Mouse (Mus musculus): ENCODE data around the gene Kcnq5. TPM values are rescaled to one million over a fixed set of nuclear protein-coding genes. Genes with fewer than 3 reads are reported as not detected.

Kcnq5 gene
- polyA plus RNA-seq, 1 experiment = 0.87 TPM

DNA sequence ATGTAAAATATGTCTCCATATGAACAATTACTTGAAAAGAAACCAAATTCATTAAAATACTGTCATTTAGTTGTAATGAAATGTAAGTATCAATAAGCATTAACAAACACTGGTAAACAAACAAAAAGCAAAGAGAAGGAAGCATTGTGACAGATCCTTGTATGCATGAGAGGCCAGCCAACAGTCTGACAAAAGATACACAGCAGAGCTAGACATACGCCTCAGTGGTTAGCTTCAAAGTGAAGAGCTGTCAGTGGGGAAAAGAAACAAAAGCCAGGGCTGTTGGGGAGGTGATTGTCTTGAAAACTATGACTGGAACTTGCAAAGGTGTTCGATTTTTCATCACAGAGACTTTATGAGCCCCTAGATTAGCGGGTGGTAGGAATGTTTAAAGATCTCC, 78.0 kb downstream of the Kcnq5 start:
- Histone ChIP-seq H3K36me3 (ENCODE audit: control insufficient read depth, insufficient read depth, low read length, poor library complexity, severe bottlenecking) (no peaks in the 10 kb centered on the region), H3K4me1 (ENCODE audit: control insufficient read depth, insufficient read depth, low read length) (no peaks in the 10 kb centered on the region), H3K9ac (ENCODE audit: low read depth, poor library complexity, severe bottlenecking) (no peak overlapping the region), H3K27me3 (ENCODE audit: control insufficient read depth, insufficient read depth, low read length, poor library complexity, severe bottlenecking) (no peaks in the 10 kb centered on the region), H3K27ac (ENCODE audit: insufficient read depth, low read length) (no peak overlapping the region), H3K4me3 (ENCODE audit: low read depth, low read length) (no peak overlapping the region), H3K9me3 (replicated peaks; ENCODE audit: control insufficient read depth, insufficient read depth, low read length, poor library complexity, severe bottlenecking) (no peaks in the 10 kb centered on the region)
- TF ChIP-seq POLR2A (IDR thresholded peaks at IDR 0.05; ENCODE audit: insufficient read depth, low read length) (no peak), CTCF (IDR thresholded peaks at IDR 0.05; ENCODE audit: low read depth, low read length) (no peak), EP300 (IDR thresholded peaks at IDR 0.05; ENCODE audit: insufficient read depth, low read depth, low read length) (no peak)

DNA sequence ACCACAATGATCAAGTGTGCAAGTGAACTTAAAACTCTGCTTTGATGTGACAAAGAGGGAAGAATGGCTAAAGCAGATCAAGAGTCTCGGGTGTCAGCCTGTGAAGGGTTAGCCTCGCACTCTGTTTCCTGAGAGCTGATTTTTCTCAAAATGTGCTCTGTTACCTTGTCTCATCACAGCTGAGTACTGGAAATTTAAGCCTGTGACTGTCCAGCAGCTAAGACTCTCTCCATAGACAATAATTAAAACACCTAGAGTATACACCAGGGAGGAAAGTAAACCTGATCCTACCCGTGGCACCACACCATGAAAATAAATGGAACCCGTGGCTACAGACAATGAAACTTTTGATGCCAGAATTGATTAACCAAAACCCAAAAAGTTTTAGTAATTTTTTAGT, 90.9 kb downstream of the Kcnq5 start:
- Histone ChIP-seq H3K27me3 (ENCODE audit: control insufficient read depth, insufficient read depth, low read length, poor library complexity, severe bottlenecking) (no peaks in the 10 kb centered on the region), H3K9ac (ENCODE audit: low read depth, poor library complexity, severe bottlenecking) (no peak overlapping the region), H3K9me3 (replicated peaks; ENCODE audit: control insufficient read depth, insufficient read depth, low read length, poor library complexity, severe bottlenecking) (no peaks in the 10 kb centered on the region), H3K27ac (ENCODE audit: insufficient read depth, low read length) (no peak overlapping the region), H3K36me3 (ENCODE audit: control insufficient read depth, insufficient read depth, low read length, poor library complexity, severe bottlenecking) (no peaks in the 10 kb centered on the region), H3K4me1 (ENCODE audit: control insufficient read depth, insufficient read depth, low read length) (no peaks in the 10 kb centered on the region), H3K4me3 (ENCODE audit: low read depth, low read length) (no peak overlapping the region)
- TF ChIP-seq CTCF (IDR thresholded peaks at IDR 0.05; ENCODE audit: low read depth, low read length) (no peak), EP300 (IDR thresholded peaks at IDR 0.05; ENCODE audit: insufficient read depth, low read depth, low read length) (no peak), POLR2A (IDR thresholded peaks at IDR 0.05; ENCODE audit: insufficient read depth, low read length) (no peak)

DNA sequence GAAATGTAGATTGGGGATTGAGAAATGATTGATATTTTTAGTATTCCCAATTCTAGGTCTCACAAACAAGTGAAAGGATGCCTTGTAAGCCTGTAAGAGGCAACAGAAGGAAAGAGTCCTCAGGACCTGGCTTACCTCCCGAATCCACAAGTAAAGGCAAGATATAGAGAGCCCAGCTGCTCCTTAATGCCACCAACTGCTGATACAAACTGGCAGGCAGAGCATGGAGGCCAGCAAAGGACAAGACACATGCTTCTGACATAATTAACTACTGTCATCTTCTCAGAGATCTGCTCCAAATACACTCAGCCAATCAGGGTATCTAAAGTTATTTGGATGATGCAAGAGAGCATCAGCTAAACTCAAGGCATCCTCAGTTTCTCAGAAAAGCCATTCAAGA, 93.3 kb downstream of the Kcnq5 start:
- Histone ChIP-seq H3K9me3 (replicated peaks; ENCODE audit: control insufficient read depth, insufficient read depth, low read length, poor library complexity, severe bottlenecking) (no peaks in the 10 kb centered on the region), H3K36me3 (ENCODE audit: control insufficient read depth, insufficient read depth, low read length, poor library complexity, severe bottlenecking) (no peaks in the 10 kb centered on the region), H3K4me3 (ENCODE audit: low read depth, low read length) (no peak overlapping the region), H3K9ac (ENCODE audit: low read depth, poor library complexity, severe bottlenecking) (no peak overlapping the region), H3K27ac (ENCODE audit: insufficient read depth, low read length) (no peak overlapping the region), H3K4me1 (ENCODE audit: control insufficient read depth, insufficient read depth, low read length) (no peaks in the 10 kb centered on the region), H3K27me3 (ENCODE audit: control insufficient read depth, insufficient read depth, low read length, poor library complexity, severe bottlenecking) (no peaks in the 10 kb centered on the region)
- TF ChIP-seq POLR2A (IDR thresholded peaks at IDR 0.05; ENCODE audit: insufficient read depth, low read length) = no peak
- no peak for TF ChIP-seq CTCF (IDR thresholded peaks at IDR 0.05; ENCODE audit: low read depth, low read length)
- no peak for TF ChIP-seq EP300 (IDR thresholded peaks at IDR 0.05; ENCODE audit: insufficient read depth, low read depth, low read length)

DNA sequence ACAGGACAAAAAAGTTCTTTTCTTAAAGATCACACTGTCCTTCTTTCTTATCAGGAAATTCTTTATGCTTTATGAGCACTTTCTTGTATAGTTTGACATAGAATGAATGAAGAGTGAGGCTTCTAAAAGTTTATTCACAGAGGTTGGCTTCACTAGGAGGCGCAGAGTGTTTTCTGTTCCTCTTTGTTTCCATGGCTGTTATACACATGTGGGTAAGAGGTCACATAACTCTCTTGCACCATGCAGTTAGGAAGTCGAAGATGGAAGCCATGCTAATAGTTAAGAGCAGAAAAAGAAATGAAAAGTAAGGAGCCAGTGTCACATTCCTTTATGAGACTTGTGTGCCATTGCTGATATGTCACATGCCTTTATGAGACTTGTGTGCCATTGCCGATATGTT, 105.3 kb downstream of the Kcnq5 start:
- no peaks in the 10 kb centered on the region for H3K9me3 ChIP-seq (replicated peaks; ENCODE audit: control insufficient read depth, insufficient read depth, low read length, poor library complexity, severe bottlenecking)
- H3K36me3 ChIP-seq (ENCODE audit: control insufficient read depth, insufficient read depth, low read length, poor library complexity, severe bottlenecking) = no peaks in the 10 kb centered on the region
- no peak overlapping the region for H3K9ac ChIP-seq (ENCODE audit: low read depth, poor library complexity, severe bottlenecking)
- TF ChIP-seq POLR2A (IDR thresholded peaks at IDR 0.05; ENCODE audit: insufficient read depth, low read length) = no peak
- TF ChIP-seq EP300 (IDR thresholded peaks at IDR 0.05; ENCODE audit: insufficient read depth, low read depth, low read length) = no peak
- no peak for TF ChIP-seq CTCF (IDR thresholded peaks at IDR 0.05; ENCODE audit: low read depth, low read length)
- H3K27ac ChIP-seq (ENCODE audit: insufficient read depth, low read length) = no peak overlapping the region
- no peaks in the 10 kb centered on the region for H3K4me1 ChIP-seq (ENCODE audit: control insufficient read depth, insufficient read depth, low read length)
- H3K4me3 ChIP-seq (ENCODE audit: low read depth, low read length) = no peak overlapping the region
- no peaks in the 10 kb centered on the region for H3K27me3 ChIP-seq (ENCODE audit: control insufficient read depth, insufficient read depth, low read length, poor library complexity, severe bottlenecking)

GRCm38 (mm10) chr1:21838534-21838933, 123.2 kb downstream of the Kcnq5 start:
- no peak for TF ChIP-seq EP300 (IDR thresholded peaks at IDR 0.05; ENCODE audit: insufficient read depth, low read depth, low read length)
- no peak for TF ChIP-seq POLR2A (IDR thresholded peaks at IDR 0.05; ENCODE audit: insufficient read depth, low read length)
- no peak for TF ChIP-seq CTCF (IDR thresholded peaks at IDR 0.05; ENCODE audit: low read depth, low read length)
- no peaks in the 10 kb centered on the region for H3K36me3 ChIP-seq (ENCODE audit: control insufficient read depth, insufficient read depth, low read length, poor library complexity, severe bottlenecking)
- no peaks in the 10 kb centered on the region for H3K4me1 ChIP-seq (ENCODE audit: control insufficient read depth, insufficient read depth, low read length)
- no peaks in the 10 kb centered on the region for H3K9me3 ChIP-seq (replicated peaks; ENCODE audit: control insufficient read depth, insufficient read depth, low read length, poor library complexity, severe bottlenecking)
- H3K9ac ChIP-seq (ENCODE audit: low read depth, poor library complexity, severe bottlenecking) = no peak overlapping the region
- no peaks in the 10 kb centered on the region for H3K27me3 ChIP-seq (ENCODE audit: control insufficient read depth, insufficient read depth, low read length, poor library complexity, severe bottlenecking)
- no peak overlapping the region for H3K27ac ChIP-seq (ENCODE audit: insufficient read depth, low read length)
- H3K4me3 ChIP-seq (ENCODE audit: low read depth, low read length) = no peak overlapping the region

DNA sequence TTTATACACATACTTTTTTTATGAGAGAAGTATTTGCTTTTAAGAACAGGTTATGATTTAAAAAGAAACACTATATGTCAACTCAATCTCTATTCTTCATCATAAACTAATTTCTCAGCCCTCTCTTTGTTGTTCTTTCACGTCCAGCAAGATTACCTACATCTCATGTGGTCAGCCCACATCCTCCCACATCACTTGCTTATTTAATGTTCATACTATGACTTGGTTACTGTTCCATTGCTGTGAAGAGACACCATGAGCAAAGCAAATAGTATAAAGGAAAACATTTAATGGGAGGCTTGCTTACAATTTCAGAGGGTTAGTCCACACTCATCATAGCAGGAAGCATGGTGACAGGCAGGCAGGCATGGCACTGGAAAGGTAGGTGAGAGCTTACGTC, 124.4 kb downstream of the Kcnq5 start:
- Histone ChIP-seq H3K9me3 (replicated peaks; ENCODE audit: control insufficient read depth, insufficient read depth, low read length, poor library complexity, severe bottlenecking) (no peaks in the 10 kb centered on the region), H3K4me1 (ENCODE audit: control insufficient read depth, insufficient read depth, low read length) (no peaks in the 10 kb centered on the region), H3K27ac (ENCODE audit: insufficient read depth, low read length) (no peak overlapping the region)

More for the DNA sequence above, 124.4 kb downstream of the Kcnq5 start:
- H3K27me3 ChIP-seq (ENCODE audit: control insufficient read depth, insufficient read depth, low read length, poor library complexity, severe bottlenecking) = no peaks in the 10 kb centered on the region
- H3K36me3 ChIP-seq (ENCODE audit: control insufficient read depth, insufficient read depth, low read length, poor library complexity, severe bottlenecking) = no peaks in the 10 kb centered on the region
- TF ChIP-seq POLR2A (IDR thresholded peaks at IDR 0.05; ENCODE audit: insufficient read depth, low read length) = no peak
- TF ChIP-seq CTCF (IDR thresholded peaks at IDR 0.05; ENCODE audit: low read depth, low read length) = no peak
- no peak for TF ChIP-seq EP300 (IDR thresholded peaks at IDR 0.05; ENCODE audit: insufficient read depth, low read depth, low read length)
- H3K9ac ChIP-seq (ENCODE audit: low read depth, poor library complexity, severe bottlenecking) = no peak overlapping the region
- H3K4me3 ChIP-seq (ENCODE audit: low read depth, low read length) = no peak overlapping the region

Measured in ES-Bruce4 (cell line).